Mouse (Mus musculus): ENCODE measurements around the gene Rev1.
A peak's percentile ranks its signal among the peaks of the same experiment; 100 is the strongest.

- TF ChIP-seq CTCF (IDR thresholded peaks at IDR 0.05; ENCODE audit: low read depth) = peak; percentile 93
- no peak for TF ChIP-seq EP300 (IDR thresholded peaks at IDR 0.05; ENCODE audit: low read depth)
Measured at GRCm38 (mm10) chr1:38129501-38130267, at the start of gene Rev1.
